Mouse (Mus musculus): ENCODE measurements around the gene Kremen1.

- TF ChIP-seq CTCF (IDR thresholded peaks at IDR 0.05; ENCODE audit: control insufficient read depth, insufficient read depth, low read length) (no peak), POLR2A (IDR thresholded peaks at IDR 0.05; ENCODE audit: borderline replicate concordance, control insufficient read depth, low read depth, low read length) (no peak)
Observed at GRCm38 (mm10) chr11:5196583-5196982, 64.8 kb downstream of the Kremen1 start.

Data from bone marrow, adult 2 months (tissue).